Comparison of ENCODE assay signal across 16 mouse cellular contexts in genomic region chr19:25675866-25676440, GRCm38 (mm10). TPM values are rescaled to one million over a fixed set of nuclear protein-coding genes. Genes with fewer than 3 reads are reported as not detected.
"Had no signal": no experiment of that assay in that cellular context is flagged by ENCODE, and none has a peak within 500 bp of the region (broad histone marks: within the 10 kb centered on the region; RNA-seq: fewer than 3 reads in every experiment).

No protein-coding gene starts in this region.

- H3K36me3 ChIP-seq: neural tube, embryonic 12.5 days; stomach, embryonic 15.5 days had no signal

- H3K9me3 ChIP-seq: neural tube, embryonic 12.5 days; stomach, embryonic 15.5 days had no signal

- H3K27ac ChIP-seq: layer of hippocampus, adult 2 months; liver, embryonic 14.5 days; neural tube, embryonic 12.5 days; stomach, embryonic 15.5 days had no signal

- H3K4me3 ChIP-seq: layer of hippocampus, adult 2 months; neural tube, embryonic 12.5 days; stomach, embryonic 15.5 days had no signal

- H3K4me2 ChIP-seq: neural tube, embryonic 12.5 days; stomach, embryonic 15.5 days had no signal

- H3K9ac ChIP-seq: liver, embryonic 14.5 days; neural tube, embryonic 12.5 days; stomach, embryonic 15.5 days had no signal

- DNase-seq: kidney, adult 18-20 months; kidney, postnatal 10 days; kidney, postnatal 4 days; lung, adult 18-20 months; lung, postnatal 36 days; midbrain, embryonic 14.5 days; right cerebral cortex, postnatal 14 days; thymus, adult 2 months; thymus, postnatal 25 days had no signal

RNA-seq across cellular contexts. Expression of gene Dmrt2, which starts 3.7 kb away (rescaled TPM):
- total RNA-seq: megakaryocyte progenitor cell, adult 5-6 weeks; monocyte, adult 5-6 weeks; neutrophil, adult 5-6 weeks had no signal
- polyA plus RNA-seq: midbrain, embryonic 14.5 days had no signal
